Mouse (Mus musculus) heart, embryonic 14.5 days (tissue): ENCODE data around the gene Ndufs3. TPM values are rescaled to one million over a fixed set of nuclear protein-coding genes. Genes with fewer than 3 reads are reported as not detected.
A peak's percentile ranks its signal among the peaks of the same experiment; 100 is the strongest.

Experiments used
- ATAC-seq: fragments of 200-750 bp; cut with Nextera tagmentation; 2 replicates; pipeline ENCODE4 v1.8.0; 2017; ENCODE audit warnings: low read depth, moderate TSS enrichment; ENCODE audit not compliant: insufficient number of reproducible peaks, insufficient read depth, low FRiP score
- H3K27ac ChIP-seq, 2 experiments: fragments of 200-500 bp in 1 of 2; fragments of 300-500 bp in 1 of 2; sonication (generic) in 1 of 2; replicated peaks in 1 of 2; 2 replicates each; pipeline ENCODE4 v1.5.1; 2012 to 2014; ENCODE audit warnings: low read depth in 2 of 2, low read length in 2 of 2, control low read depth in 1 of 2, mild to moderate bottlenecking in 1 of 2, mixed read lengths in 1 of 2; ENCODE audit not compliant: control insufficient read depth in 1 of 2, insufficient read depth in 1 of 2
- H3K27me3 ChIP-seq: fragments of 300-500 bp; sonication (generic); 2 replicates; pipeline ENCODE4 v1.6.1; 2014; ENCODE audit warnings: mild to moderate bottlenecking, low read length, control low read depth; ENCODE audit not compliant: control insufficient read depth, insufficient read depth
- H3K36me3 ChIP-seq: fragments of 300-500 bp; sonication (generic); 2 replicates; pipeline ENCODE4 v1.6.1; 2014; ENCODE audit warnings: mild to moderate bottlenecking, control low read depth, low read length, mixed read lengths; ENCODE audit not compliant: control insufficient read depth, insufficient read depth
- H3K4me1 ChIP-seq, 2 experiments: fragments of 200-500 bp in 1 of 2; fragments of 300-500 bp in 1 of 2; sonication (generic) in 1 of 2; 2 replicates each; pipeline ENCODE4 v1.6.1; 2012 to 2014; ENCODE audit warnings: low read length in 2 of 2, control low read depth in 1 of 2, mixed read lengths in 1 of 2; ENCODE audit not compliant: control insufficient read depth in 2 of 2, insufficient read depth in 2 of 2
- H3K4me2 ChIP-seq: fragments of 300-500 bp; sonication (generic); 2 replicates; pipeline ENCODE4 v1.6.1; 2014; ENCODE audit warnings: mild to moderate bottlenecking, low read length
- H3K4me3 ChIP-seq, 2 experiments: fragments of 200-500 bp in 1 of 2; fragments of 300-500 bp in 1 of 2; sonication (generic) in 1 of 2; 2 replicates each; pipeline ENCODE4 v1.5.1; 2012 to 2014; ENCODE audit warnings: low read length in 2 of 2, mild to moderate bottlenecking in 2 of 2, control low read depth in 1 of 2, low read depth in 1 of 2, moderate library complexity in 1 of 2; ENCODE audit not compliant: control insufficient read depth in 1 of 2, insufficient read depth in 1 of 2
- H3K9ac ChIP-seq: fragments of 300-500 bp; sonication (generic); 2 replicates; pipeline ENCODE4 v1.6.1; 2014; ENCODE audit warnings: mild to moderate bottlenecking, low read length
- H3K9me3 ChIP-seq: fragments of 300-500 bp; sonication (generic); 2 replicates; pipeline ENCODE4 v1.6.1; 2016; ENCODE audit warnings: low read length, control low read depth; ENCODE audit not compliant: control insufficient read depth
- WGBS: fragments of 180-500 bp; shearing (Covaris S2); extraction: QIAGEN DNeasy Blood & Tissue Kit; methylation state at CpG from one replicate; pipeline ENCODE4 v1.1.7; 2014; 5-methylcytosine and 5-hydroxymethylcytosine counted together
- polyA plus RNA-seq: library from polyadenylated mRNA; unstranded; fragments of >200 nt; fragmentation: Nextera tagmentation; extraction: Ambion mirVana; gene quantifications from 2 replicates; pipeline ENCODE4 v1.2.1, GENCODE M21; 2014

Gene Ndufs3
- polyA plus RNA-seq, 1 experiment from 2014 or later = 423 TPM

DNA sequence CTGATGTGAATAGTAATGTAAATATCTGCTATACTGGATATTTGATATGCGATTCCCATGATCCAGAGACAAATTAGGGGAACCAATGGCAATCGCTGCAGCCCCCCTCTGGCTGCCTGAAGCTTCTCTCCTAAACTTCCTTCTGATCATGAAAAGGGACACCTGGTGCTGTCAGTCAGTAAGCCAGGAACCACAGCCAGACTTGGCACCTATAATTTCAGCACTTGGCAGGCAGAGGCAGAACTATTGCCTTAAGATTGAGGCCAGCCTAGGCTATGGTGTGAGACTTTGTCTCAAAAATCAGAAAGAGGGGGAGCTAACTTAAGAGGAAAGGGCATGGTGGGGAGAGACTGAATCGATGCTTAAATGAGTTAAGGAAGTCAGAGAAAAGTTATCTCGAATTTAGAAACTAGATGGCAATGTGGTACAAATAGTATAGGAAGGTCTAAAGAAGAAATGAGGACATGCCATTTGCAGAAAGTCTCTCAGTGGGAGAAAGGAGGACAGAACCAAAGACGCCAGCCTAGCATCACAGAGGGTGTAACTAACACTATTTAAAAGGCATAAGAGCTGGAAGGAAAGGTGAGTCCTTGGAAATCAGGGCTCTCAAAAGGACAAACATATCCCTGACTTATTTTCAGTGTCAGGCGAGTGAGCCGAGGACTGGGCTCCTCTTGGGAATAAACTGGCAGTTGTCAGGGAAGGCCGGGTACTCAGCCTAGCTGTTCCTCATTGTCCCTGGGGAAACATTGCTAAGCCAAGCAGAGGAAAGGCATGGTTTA lies 33.3 kb downstream of the Ndufs3 start:
- no peaks in the 10 kb centered on the region for H3K9me3 ChIP-seq
- no peaks in the 10 kb centered on the region for H3K27me3 ChIP-seq
- peaks cover 18% of the 10 kb centered on the region for H3K36me3 ChIP-seq
- H3K27ac ChIP-seq = peak overlapping the region; percentile 76 to 97
- no peak overlapping the region for H3K4me3 ChIP-seq
- 49% methylated on average over 8 of the region's 8 CpGs for WGBS
- peaks cover 9 to 35% of the 10 kb centered on the region in 2 experiments for H3K4me1 ChIP-seq
- no peak overlapping the region for H3K4me2 ChIP-seq
- ATAC-seq = no peak
- peak overlapping the region; percentile 54; the same call in 1 of the 2 replicates for H3K9ac ChIP-seq

DNA sequence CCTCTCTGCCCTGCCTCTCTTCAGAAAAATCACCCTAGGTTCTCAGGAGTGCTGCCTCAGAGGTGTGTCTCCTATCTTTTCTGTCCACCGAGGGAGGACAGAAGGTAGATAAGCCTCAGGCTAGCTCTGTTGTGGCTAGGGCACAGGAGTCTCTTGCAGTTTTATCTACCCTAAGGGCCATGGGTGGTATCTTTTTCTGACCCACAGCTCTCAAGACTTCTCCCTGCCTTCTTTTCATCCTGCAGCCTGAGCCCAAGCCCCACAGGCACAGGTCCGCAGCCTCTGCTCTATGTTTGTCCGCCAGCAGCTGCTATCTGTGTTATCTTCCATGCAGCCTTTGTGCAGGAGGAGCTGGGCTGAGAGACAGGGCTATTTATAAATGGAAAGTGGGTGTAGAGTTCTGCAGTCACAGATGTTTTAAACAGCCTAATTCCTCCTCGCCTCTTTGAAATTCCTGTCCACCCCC lies 34.5 kb downstream of the Ndufs3 start:
- Histone ChIP-seq H3K27me3 (no peaks in the 10 kb centered on the region), H3K36me3 (peaks cover 30% of the 10 kb centered on the region), H3K9me3 (no peaks in the 10 kb centered on the region), H3K4me2 (peak overlapping the region; percentile 63), H3K9ac (peak overlapping the region; percentile 58), H3K27ac (peak overlapping the region; percentile 87 to 97), H3K4me3 (peak overlapping the region in 1 of 2 experiments; percentile 2; a peak in 1 of 4 replicates), H3K4me1 (peaks cover 9 to 35% of the 10 kb centered on the region in 2 experiments)
- 3% methylated on average over 4 of the region's 4 CpGs for WGBS
- ATAC-seq = peak; percentile 84

DNA sequence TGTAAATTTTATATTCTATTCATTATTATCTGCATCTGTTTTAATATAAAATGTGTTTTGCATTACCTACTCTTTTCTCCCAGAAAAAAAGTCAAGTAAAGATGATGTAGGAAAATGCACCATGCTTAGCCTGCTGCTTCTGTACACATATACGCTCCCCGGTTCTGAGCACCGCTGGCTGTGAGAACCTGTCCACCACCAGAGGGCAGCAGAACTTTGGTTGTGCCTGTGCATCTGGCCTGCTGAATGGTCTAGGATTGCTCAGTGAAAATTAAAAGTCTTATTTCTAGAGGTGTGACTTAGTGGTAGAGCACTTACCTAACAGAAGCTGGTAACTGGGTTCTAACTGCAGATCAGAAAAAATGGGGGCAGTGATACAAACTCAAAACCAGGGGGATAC lies 38.1 kb downstream of the Ndufs3 start:
- H3K4me3 ChIP-seq = no peak overlapping the region
- peak; percentile 84 for ATAC-seq
- no peak overlapping the region for H3K9ac ChIP-seq
- no peaks in the 10 kb centered on the region for H3K27me3 ChIP-seq
- no peaks in the 10 kb centered on the region for H3K9me3 ChIP-seq
- no peak overlapping the region for H3K27ac ChIP-seq
- peaks cover 66% of the 10 kb centered on the region for H3K36me3 ChIP-seq
- WGBS = 18% methylated on average over 3 of the region's 3 CpGs
- H3K4me2 ChIP-seq = no peak overlapping the region
- H3K4me1 ChIP-seq = peaks cover 6 to 26% of the 10 kb centered on the region in 2 experiments

GRCm38 (mm10) chr2:90864184-90864583 lies 40.4 kb downstream of the Ndufs3 start:
- Histone ChIP-seq H3K9me3 (no peaks in the 10 kb centered on the region), H3K9ac (no peak overlapping the region), H3K4me1 (peaks cover 0 to 5% of the 10 kb centered on the region in 2 experiments; a peak in 1 of 4 replicates), H3K36me3 (peaks cover 90% of the 10 kb centered on the region), H3K4me2 (no peak overlapping the region), H3K27me3 (no peaks in the 10 kb centered on the region), H3K27ac (no peak overlapping the region), H3K4me3 (no peak overlapping the region)
- ATAC-seq = no peak

GRCm38 (mm10) chr2:90861486-90861885 lies 43.1 kb downstream of the Ndufs3 start:
- Histone ChIP-seq H3K4me1 (no peaks in the 10 kb centered on the region), H3K27ac (no peak overlapping the region), H3K9ac (no peak overlapping the region), H3K27me3 (no peaks in the 10 kb centered on the region), H3K36me3 (peaks cover 98% of the 10 kb centered on the region), H3K4me3 (no peak overlapping the region), H3K4me2 (no peak overlapping the region), H3K9me3 (no peaks in the 10 kb centered on the region)
- ATAC-seq = no peak
- WGBS = 98% methylated on average over 2 of the region's 2 CpGs

DNA sequence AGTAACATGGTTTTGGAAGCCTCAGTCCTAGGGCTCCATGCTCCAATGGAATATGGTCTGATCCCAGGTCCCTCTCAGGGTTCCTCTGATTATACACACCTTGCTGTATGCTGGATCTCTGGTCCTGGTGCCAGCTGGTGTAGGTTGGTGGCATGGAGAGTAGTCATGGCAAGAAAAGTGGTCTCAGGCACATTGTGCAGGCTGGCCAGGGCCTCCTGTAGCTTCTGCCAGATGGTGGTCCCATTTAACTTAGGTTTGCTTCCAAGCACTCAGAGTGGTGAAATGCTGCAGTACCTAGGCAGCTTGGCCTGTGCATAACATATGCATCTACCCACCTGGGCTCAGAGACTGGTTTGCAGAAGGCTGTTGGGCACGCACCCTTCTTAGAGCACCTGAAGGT lies 54.2 kb downstream of the Ndufs3 start:
- no peak overlapping the region for H3K27ac ChIP-seq
- H3K9me3 ChIP-seq = no peaks in the 10 kb centered on the region
- peaks cover 5 to 20% of the 10 kb centered on the region in 2 experiments for H3K4me1 ChIP-seq
- no peak overlapping the region for H3K4me2 ChIP-seq
- 93% methylated on average over 1 of the region's 1 CpGs for WGBS
- no peak for ATAC-seq
- peaks cover 60% of the 10 kb centered on the region for H3K36me3 ChIP-seq
- H3K9ac ChIP-seq = no peak overlapping the region
- no peaks in the 10 kb centered on the region for H3K27me3 ChIP-seq
- H3K4me3 ChIP-seq = no peak overlapping the region

DNA sequence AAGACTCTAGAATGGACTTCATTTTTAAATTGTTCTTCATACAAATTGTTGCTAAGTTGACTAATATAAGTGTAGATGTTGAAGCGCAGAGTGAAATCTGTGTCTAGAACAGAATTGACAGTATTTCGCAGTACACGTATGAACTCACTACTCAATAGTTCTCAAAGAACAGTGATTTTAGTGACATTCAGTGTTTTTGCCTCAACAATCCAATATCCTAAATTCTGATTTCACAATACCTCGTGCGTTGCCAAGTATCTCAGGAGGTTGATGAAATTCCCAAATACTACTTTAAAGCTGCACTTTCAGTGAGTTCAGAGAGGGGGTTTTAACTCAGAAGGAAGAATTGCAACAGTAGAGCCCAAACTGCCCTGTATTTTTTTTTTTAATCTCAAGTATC lies 56.3 kb downstream of the Ndufs3 start:
- Histone ChIP-seq H3K27ac (no peak overlapping the region), H3K36me3 (peaks cover 40% of the 10 kb centered on the region), H3K4me3 (peak overlapping the region in 1 of 2 experiments; percentile 96; a peak in 2 of 4 replicates), H3K9ac (peak overlapping the region; percentile 95), H3K27me3 (no peaks in the 10 kb centered on the region), H3K9me3 (no peaks in the 10 kb centered on the region), H3K4me1 (peaks cover 5 to 20% of the 10 kb centered on the region in 2 experiments), H3K4me2 (peak overlapping the region; percentile 81)
- ATAC-seq = no peak
- WGBS = 88% methylated on average over 5 of the region's 5 CpGs
